Mouse (Mus musculus) liver, postnatal 0 days (tissue): ENCODE measurements around the gene Sdk1.

ENCODE experiments used
- CTCF ChIP-seq: sonication (generic); IDR thresholded peaks from 2 replicates; pipeline ENCODE4 v1.5.1; 2016; ENCODE audit warnings: antibody characterized with exemption, low read depth
- EP300 ChIP-seq: IDR thresholded peaks from 2 replicates; pipeline ENCODE4 v1.6.1; 2016; ENCODE audit warnings: antibody characterized with exemption, low read depth, mild to moderate bottlenecking

- TF ChIP-seq CTCF (no peak), EP300 (no peak)
Measured at GRCm38 (mm10) chr5:141415644-141416243, 174.5 kb downstream of the Sdk1 start.
